Mouse (Mus musculus): Measurements from ENCODE around the gene Sap30l. TPM values are rescaled to one million over a fixed set of nuclear protein-coding genes. Genes with fewer than 3 reads are reported as not detected.
"Not testable (repeated sequence)": the region's sequence is repeated elsewhere in the genome, so short reads cannot be mapped to it uniquely, and the experiment has no call there.

Gene Sap30l
- polyA plus RNA-seq, 2 experiments from 2014 or later, result 5.7 to 8.4 TPM

- ATAC-seq, result no peak
Measured at GRCm38 (mm10) chr11:57831861-57832260, 30.4 kb downstream of the Sap30l start.

DNA sequence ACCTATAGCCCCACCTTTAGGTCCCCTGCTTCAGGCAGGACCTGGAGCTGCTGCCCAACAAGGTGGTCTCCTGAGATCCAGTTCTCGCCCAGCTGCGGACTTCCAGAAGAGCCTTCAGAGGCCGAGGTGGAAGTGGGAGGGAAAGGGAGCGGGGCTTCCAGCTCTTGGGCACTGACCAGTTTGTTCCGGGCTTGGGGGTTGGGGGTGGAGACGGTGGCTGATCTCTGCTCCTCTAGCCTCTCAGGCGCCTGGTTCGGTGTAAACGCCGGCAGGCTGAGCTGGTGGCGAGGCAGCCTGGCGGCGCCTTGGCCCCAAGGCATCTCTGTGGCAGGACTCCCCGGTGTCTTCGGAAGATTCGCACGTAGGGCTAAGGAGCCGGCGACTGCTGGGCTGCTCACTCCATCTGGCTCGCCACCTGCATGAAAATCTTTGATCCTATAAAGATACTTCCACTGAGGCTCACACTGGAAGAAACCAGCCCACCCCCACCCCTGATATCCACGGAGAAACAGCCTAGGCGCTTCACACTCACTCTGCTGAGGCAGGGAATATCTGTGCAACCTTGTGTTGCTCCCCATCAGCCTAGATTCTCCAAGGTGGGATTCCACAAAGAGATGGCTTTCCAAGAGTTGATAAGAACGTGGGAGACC lies 31.2 kb downstream of the Sap30l start, which contains the start of gene Hand1:
TSS of gene Hand1 (minus strand) at position 267 of the 650 bp plus-strand sequence.
- no peak for ATAC-seq

DNA sequence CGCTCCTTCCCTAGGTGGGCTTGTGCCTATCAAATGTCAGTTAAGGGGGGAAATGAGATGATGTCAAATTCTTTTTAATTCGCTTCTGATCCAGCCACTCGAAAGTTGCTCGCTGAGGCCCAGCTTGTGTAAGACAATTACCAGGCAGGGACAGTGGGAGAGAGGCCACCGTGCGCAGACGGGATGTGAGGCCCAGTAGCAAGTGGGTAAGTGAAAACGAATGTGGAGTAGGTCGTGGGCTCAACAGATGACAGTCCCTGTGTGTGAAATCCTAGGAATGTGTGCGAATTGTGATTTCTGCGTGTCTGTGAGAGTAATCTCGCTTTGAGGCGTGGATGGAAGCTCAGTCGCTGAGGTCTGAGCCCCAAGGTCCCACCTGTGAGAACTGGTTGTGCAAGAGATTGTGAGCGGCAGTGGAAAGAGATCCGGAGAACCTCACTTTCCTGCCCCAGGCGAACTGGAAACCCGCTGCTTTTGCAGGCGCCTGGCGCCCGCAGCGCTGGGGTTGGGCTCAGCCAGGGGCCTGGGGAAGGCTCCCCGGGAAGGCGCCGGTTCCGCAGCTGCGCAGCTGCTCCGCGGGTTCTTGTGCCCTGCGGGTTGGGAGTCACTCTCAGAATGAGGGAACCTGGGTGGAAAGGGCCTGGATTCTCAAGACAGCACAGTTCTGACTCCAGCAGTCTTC lies 32.0 kb downstream of the Sap30l start:
- ATAC-seq, result no peak

DNA sequence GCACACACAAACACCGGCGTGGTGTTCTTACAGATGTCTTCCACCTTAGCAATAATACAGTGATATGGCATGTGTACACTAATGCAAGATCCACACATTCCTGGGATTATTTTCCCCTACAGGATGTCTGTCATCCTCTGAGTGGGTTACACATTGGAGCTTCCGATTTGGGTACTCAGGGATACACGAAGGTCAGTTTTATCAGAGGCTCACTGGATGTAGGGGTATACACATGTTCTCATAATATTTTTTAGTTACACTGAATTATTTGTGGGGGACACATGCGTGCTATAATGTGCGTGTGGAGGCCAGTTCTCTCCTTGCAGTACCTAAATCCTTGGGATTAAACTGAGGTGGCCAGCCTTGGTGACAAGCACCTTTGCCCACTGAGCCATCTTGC lies 32.6 kb downstream of the Sap30l start:
- ATAC-seq, result no peak

- no peak for ATAC-seq
Measured at GRCm38 (mm10) chr11:57835331-57835730, 33.9 kb downstream of the Sap30l start.

- ATAC-seq, result no peak
Measured at GRCm38 (mm10) chr11:57835931-57836330, 34.5 kb downstream of the Sap30l start.

- no peak for ATAC-seq
Measured at GRCm38 (mm10) chr11:57836401-57836800, 35.0 kb downstream of the Sap30l start.

DNA sequence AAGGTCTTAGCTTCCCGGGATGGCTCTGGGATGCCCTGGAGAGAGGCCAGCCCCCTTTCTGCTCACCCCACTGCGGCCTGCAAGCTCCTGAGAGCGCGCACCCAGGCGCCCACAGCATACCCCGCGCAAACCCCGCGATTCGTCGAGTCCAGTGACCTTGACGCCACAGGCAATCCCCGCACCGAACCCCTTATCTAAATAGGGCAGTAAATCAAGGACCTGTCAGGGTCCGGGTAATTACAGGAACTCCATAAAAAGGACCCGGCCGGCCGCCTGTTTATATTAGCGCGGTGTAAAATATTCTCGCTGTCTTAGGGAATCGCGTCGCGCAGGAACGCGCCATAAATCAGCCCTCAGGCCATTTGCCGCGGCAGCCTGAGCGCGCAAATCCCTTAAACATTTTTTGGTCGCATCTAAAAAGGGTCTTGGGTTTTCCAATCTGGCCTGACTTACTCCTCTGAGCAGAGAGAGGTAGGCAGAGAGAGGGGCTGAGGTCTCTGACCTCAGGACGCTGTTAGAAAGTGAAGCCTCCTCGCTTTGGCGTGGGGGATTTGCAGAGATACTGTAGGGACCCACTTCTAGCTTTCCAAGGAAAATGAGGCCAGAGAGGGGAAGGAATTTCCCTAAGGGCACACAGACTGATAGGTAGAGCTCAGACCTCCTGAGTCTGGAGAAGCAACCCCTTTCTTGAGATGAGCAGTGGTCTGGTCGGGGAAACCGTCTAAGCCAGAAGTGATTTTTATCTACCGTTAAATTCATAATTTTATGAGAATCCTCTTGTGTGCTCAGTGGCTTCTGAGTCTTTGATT lies 35.6 kb downstream of the Sap30l start:
- ATAC-seq, result no peak

DNA sequence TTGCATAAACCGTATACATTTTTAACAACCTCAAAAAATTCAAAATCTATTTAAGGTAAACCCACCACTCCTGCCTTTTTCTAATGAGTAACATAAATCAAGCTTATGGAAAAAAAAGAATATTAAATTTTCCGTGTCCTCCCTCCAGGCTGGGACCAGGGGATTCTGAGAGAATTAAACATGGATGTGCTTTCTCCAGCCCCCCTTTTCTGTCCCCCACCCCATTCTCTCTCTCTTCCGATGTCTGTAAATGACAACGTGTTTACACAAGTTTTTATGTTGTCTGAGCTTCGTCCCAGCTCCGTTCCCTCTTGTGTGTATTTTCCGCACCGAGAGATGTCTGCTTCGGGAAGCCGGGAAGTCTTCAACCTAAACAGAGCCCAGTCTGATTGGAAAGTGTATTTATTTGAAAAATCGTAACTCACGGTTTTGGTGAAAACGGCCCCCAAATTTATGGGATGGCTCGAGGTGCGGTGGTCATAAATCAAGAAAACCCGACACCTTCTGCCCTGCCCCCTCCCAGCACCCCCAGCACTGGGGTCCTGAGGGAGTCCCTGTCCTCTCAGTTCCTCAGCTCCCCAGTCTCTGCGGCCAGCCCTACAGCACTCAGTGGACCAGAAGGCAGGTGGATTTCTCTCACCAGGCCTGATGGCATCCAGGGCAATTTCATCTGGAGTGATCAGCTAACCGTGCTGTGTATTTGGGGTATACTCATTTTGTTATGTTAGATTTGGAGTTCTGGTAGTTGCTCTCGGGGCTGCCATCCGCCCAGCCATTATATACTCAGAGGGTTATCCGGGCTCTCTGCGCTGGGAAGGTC lies 36.6 kb downstream of the Sap30l start:
- no peak for ATAC-seq

DNA sequence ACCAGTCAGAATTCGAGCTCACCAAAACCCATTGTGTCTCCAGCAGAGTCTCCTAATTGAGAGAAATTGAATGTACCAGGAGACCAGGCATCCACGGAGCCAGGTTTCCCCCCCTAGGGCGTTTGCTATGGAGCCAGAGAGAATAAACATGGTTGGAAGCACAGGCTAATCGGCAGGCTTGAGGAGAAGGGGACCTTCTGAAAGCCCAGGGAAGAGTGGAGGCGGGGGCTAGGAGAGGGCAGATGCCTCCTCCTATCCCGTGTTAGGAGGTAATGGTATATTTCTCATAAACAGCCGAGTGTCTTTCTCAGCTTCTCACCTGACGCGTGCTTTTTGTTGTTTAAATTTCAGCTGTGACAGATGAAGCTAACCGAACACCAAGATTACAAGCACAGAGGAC lies 39.5 kb downstream of the Sap30l start:
- no peak for ATAC-seq

DNA sequence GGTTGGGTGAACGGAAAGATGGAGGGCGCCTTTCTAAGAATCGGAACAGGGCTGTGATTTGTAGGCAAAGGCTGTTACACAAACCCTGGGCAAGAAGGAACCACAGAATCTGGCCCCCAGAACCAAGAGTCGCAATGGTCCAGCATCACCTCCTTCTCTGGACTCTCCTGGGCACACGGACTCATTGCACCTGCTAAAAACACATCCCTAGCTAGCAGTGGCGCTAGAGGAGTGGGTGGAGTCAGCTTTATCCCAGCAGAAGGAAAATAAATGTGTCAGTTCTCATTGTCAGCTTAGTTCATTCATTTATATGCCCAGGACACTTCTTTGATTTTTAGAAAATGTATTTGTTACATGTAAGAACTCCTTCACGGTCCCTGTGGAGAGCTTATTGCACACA lies 40.0 kb downstream of the Sap30l start:
- ATAC-seq, result no peak

GRCm38 (mm10) chr11:57846421-57847363 lies 45.3 kb downstream of the Sap30l start:
- not testable (repeated sequence) for ATAC-seq

DNA sequence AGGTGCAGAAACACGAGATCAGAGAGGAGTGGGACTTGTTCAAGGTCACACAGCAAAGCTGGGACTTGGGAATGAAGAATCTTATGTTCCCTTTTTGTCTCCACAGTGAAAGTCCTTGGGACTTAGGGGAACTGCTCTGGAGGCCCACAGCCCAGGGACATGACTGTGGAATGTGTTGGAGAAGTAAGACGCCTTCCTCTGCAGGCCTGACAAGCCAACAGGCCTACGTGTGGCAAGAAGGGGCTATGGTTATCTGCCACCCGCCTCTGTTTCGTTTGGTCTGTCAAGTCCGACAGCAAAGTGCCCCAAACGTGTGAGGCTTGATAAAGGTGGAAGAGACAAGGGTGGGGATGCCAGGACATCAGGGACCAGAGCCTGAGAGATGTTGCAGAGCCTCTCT lies 46.0 kb downstream of the Sap30l start:
- ATAC-seq, result no peak

GRCm38 (mm10) chr11:57850298-57850697 lies 48.9 kb downstream of the Sap30l start:
- ATAC-seq, result no peak

GRCm38 (mm10) chr11:57850931-57851330 lies 49.5 kb downstream of the Sap30l start:
- no peak for ATAC-seq

DNA sequence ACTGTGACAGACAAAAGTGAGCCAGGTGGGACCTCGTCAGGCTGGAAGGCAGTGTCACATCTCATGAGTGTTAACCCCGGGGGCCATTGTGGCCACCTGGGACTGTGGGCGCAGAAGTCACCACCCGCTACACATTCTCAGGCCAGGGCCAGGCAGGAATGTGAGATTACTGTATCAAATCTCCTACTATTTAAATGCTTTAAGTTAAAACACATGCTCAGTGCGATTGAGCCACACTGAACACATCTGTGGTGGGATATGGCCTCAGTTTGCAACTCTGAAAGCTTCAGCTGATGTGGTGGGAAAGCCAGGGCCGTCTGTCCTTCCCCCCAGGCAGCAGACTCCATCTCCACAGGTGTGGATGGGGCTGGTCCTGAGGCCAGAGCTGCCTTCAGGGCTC lies 52.1 kb downstream of the Sap30l start:
- no peak for ATAC-seq

DNA sequence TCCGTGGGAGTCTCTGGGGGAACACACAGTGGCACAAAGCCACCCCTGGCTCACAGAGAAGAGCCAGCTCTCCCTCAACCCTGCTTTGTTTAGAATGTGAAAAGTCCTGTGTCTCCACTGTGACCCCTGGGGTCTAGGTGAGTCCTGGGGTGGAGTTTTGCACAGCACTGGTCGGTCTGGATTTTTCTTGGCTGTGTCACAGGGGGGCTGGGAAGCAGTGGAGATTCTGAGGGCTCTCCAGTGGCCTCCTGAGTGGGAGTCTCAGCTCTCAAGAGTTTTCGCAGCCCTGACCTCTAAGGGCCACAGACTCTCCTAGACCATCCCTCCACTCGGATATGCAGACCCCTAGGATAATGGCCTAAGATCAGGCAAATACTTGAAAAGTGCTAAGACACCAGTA lies 56.3 kb downstream of the Sap30l start:
- no peak for ATAC-seq

Measured in CD4-positive, CD25-positive, alpha-beta regulatory T cell, adult 4 months (primary cell).